Mouse (Mus musculus) heart, embryonic 14.5 days (tissue): ENCODE measurements around the gene Prr19. TPM values are rescaled to one million over a fixed set of nuclear protein-coding genes. Genes with fewer than 3 reads are reported as not detected.
A peak's percentile ranks its signal among the peaks of the same experiment; 100 is the strongest.
"Not testable (repeated sequence)": the region's sequence is repeated elsewhere in the genome, so short reads cannot be mapped to it uniquely, and the experiment has no call there.

Source experiments
- ATAC-seq: fragments of 200-750 bp; cut with Nextera tagmentation; 2 replicates; pipeline ENCODE4 v1.8.0; 2017; ENCODE audit warnings: low read depth, moderate TSS enrichment; ENCODE audit not compliant: insufficient number of reproducible peaks, insufficient read depth, low FRiP score
- H3K27ac ChIP-seq, 2 experiments: fragments of 200-500 bp in 1 of 2; fragments of 300-500 bp in 1 of 2; sonication (generic) in 1 of 2; replicated peaks in 1 of 2; 2 replicates each; pipeline ENCODE4 v1.5.1; 2012 to 2014; ENCODE audit warnings: low read depth in 2 of 2, low read length in 2 of 2, control low read depth in 1 of 2, mild to moderate bottlenecking in 1 of 2, mixed read lengths in 1 of 2; ENCODE audit not compliant: control insufficient read depth in 1 of 2, insufficient read depth in 1 of 2
- H3K27me3 ChIP-seq: fragments of 300-500 bp; sonication (generic); 2 replicates; pipeline ENCODE4 v1.6.1; 2014; ENCODE audit warnings: mild to moderate bottlenecking, low read length, control low read depth; ENCODE audit not compliant: control insufficient read depth, insufficient read depth
- H3K36me3 ChIP-seq: fragments of 300-500 bp; sonication (generic); 2 replicates; pipeline ENCODE4 v1.6.1; 2014; ENCODE audit warnings: mild to moderate bottlenecking, control low read depth, low read length, mixed read lengths; ENCODE audit not compliant: control insufficient read depth, insufficient read depth
- H3K4me1 ChIP-seq, 2 experiments: fragments of 200-500 bp in 1 of 2; fragments of 300-500 bp in 1 of 2; sonication (generic) in 1 of 2; 2 replicates each; pipeline ENCODE4 v1.6.1; 2012 to 2014; ENCODE audit warnings: low read length in 2 of 2, control low read depth in 1 of 2, mixed read lengths in 1 of 2; ENCODE audit not compliant: control insufficient read depth in 2 of 2, insufficient read depth in 2 of 2
- H3K4me2 ChIP-seq: fragments of 300-500 bp; sonication (generic); 2 replicates; pipeline ENCODE4 v1.6.1; 2014; ENCODE audit warnings: mild to moderate bottlenecking, low read length
- H3K4me3 ChIP-seq, 2 experiments: fragments of 200-500 bp in 1 of 2; fragments of 300-500 bp in 1 of 2; sonication (generic) in 1 of 2; 2 replicates each; pipeline ENCODE4 v1.5.1; 2012 to 2014; ENCODE audit warnings: low read length in 2 of 2, mild to moderate bottlenecking in 2 of 2, control low read depth in 1 of 2, low read depth in 1 of 2, moderate library complexity in 1 of 2; ENCODE audit not compliant: control insufficient read depth in 1 of 2, insufficient read depth in 1 of 2
- H3K9ac ChIP-seq: fragments of 300-500 bp; sonication (generic); 2 replicates; pipeline ENCODE4 v1.6.1; 2014; ENCODE audit warnings: mild to moderate bottlenecking, low read length
- H3K9me3 ChIP-seq: fragments of 300-500 bp; sonication (generic); 2 replicates; pipeline ENCODE4 v1.6.1; 2016; ENCODE audit warnings: low read length, control low read depth; ENCODE audit not compliant: control insufficient read depth
- WGBS: fragments of 180-500 bp; shearing (Covaris S2); extraction: QIAGEN DNeasy Blood & Tissue Kit; methylation state at CpG from one replicate; pipeline ENCODE4 v1.1.7; 2014; 5-methylcytosine and 5-hydroxymethylcytosine counted together
- polyA plus RNA-seq: library from polyadenylated mRNA; unstranded; fragments of >200 nt; fragmentation: Nextera tagmentation; extraction: Ambion mirVana; gene quantifications from 2 replicates; pipeline ENCODE4 v1.2.1, GENCODE M21; 2014

Prr19 gene
- polyA plus RNA-seq, 1 experiment from 2014 or later, result not detected

DNA sequence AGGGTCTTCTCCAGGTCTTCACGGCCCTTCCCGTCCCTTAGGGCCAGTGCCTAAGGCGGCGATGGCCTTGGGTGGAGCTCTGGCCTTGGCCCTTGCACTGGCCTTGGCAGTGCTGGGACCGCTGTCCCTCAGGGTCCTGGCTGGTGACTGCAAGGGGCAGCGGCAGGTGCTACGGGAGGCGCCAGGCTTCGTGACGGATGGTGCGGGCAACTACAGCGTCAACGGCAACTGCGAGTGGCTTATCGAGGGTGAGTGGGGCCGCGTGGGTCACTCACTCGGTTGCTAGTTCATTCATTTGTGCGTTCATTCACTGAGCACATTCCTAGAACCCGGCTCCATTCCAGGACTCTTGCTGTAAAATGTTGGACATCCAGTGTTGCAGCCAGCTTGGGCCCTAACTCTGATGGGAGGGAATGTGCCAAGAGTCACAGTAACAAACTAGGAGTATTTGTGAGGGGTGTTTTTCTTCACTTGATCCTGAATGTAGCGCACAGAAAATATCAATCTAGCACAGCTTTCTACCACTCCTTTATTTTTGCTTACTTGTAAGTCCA is 16.3 kb downstream of the Prr19 start:
- 14% methylated on average over 21 of the region's 21 CpGs for WGBS
- peak overlapping the region; percentile 85 for H3K9ac ChIP-seq
- peak overlapping the region; percentile 66 to 72 for H3K4me3 ChIP-seq
- peak overlapping the region; percentile 56 to 57 for H3K27ac ChIP-seq
- ATAC-seq, result no peak
- peaks cover 32% of the 10 kb centered on the region for H3K27me3 ChIP-seq
- H3K9me3 ChIP-seq, result no peaks in the 10 kb centered on the region
- peak overlapping the region; percentile 94 for H3K4me2 ChIP-seq
- H3K36me3 ChIP-seq, result no peaks in the 10 kb centered on the region
- H3K4me1 ChIP-seq, result peaks cover 17 to 34% of the 10 kb centered on the region in 2 experiments

- Histone ChIP-seq H3K27me3 (no peaks in the 10 kb centered on the region), H3K4me3 (no peak overlapping the region; a peak in 1 of 4 replicates), H3K36me3 (no peaks in the 10 kb centered on the region), H3K9me3 (no peaks in the 10 kb centered on the region), H3K4me2 (peak overlapping the region; percentile 51), H3K4me1 (peaks cover 12 to 17% of the 10 kb centered on the region in 2 experiments; a peak in 3 of 4 replicates), H3K9ac (peak overlapping the region; percentile 54), H3K27ac (peak overlapping the region; percentile 71)
- peak; percentile 28; the same call in 1 of the 2 replicates for ATAC-seq
- 5% methylated on average over 6 of the region's 6 CpGs for WGBS
These were observed 20.9 kb downstream of the Prr19 start for GRCm38 (mm10) chr7:25322058-25322484.

DNA sequence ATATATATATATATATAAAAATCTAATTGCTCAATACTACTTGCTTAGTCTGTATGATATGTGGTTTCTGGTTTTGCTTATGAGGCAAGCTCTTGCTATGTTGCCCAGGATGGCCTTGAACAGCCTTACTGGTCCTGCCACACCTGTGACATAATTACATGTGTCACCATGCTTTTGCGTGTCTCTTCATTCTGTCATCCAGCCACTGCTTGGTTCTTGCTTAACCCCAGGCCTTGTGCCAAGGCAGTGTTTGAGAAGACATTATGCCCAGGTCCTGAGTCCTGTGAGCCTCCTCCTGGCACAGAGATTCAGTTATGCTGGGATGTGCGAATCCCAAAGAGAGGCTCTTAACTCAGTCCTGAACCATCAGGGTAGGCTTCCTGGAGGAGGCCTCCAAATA is 22.0 kb downstream of the Prr19 start:
- Histone ChIP-seq H3K27me3 (no peaks in the 10 kb centered on the region), H3K4me3 (no peak overlapping the region), H3K4me2 (no peak overlapping the region), H3K4me1 (peaks cover 8 to 11% of the 10 kb centered on the region in 2 experiments; a peak in 3 of 4 replicates), H3K9me3 (no peaks in the 10 kb centered on the region), H3K27ac (no peak overlapping the region), H3K9ac (no peak overlapping the region), H3K36me3 (peaks cover 6% of the 10 kb centered on the region; the same call in 1 of the 2 replicates)
- ATAC-seq, result no peak
- 95% methylated on average over 2 of the region's 2 CpGs for WGBS

DNA sequence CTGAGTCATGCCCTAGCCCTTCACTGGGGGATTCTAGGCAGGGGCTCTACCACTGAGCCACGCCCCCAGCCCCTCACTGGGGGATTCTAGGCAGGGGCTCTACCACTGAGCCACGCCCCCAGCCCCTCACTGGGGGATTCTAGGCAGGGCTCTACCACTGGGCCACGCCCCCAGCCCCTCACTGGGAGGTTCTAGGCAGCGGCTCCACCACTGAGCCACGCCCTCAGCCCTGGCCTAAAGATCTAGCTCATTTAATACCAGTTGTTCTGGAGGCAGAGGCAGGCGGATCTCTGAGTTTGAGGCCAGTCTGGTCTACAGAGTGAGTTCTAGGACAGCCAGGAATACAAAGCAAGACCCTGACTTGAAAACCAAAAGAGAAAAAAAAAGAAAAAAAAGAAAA is 24.2 kb downstream of the Prr19 start:
- not testable (repeated sequence) for H3K27ac ChIP-seq, H3K4me3 ChIP-seq, H3K4me2 ChIP-seq, H3K27me3 ChIP-seq, H3K9ac ChIP-seq, ATAC-seq, H3K9me3 ChIP-seq
- 86% methylated on average over 6 of the region's 6 CpGs for WGBS
- peaks cover 22% of the 10 kb centered on the region for H3K36me3 ChIP-seq
- peaks cover 8 to 11% of the 10 kb centered on the region in 2 experiments; a peak in 3 of 4 replicates for H3K4me1 ChIP-seq

GRCm38 (mm10) chr7:25326233-25326632 is 25.0 kb downstream of the Prr19 start:
- Histone ChIP-seq H3K9ac (no peak overlapping the region), H3K36me3 (peaks cover 30% of the 10 kb centered on the region), H3K27me3 (no peaks in the 10 kb centered on the region), H3K4me3 (no peak overlapping the region), H3K4me1 (peaks cover 8 to 11% of the 10 kb centered on the region in 2 experiments; a peak in 3 of 4 replicates), H3K4me2 (no peak overlapping the region), H3K27ac (no peak overlapping the region), H3K9me3 (no peaks in the 10 kb centered on the region)
- no peak; the same call in 1 of the 2 replicates for ATAC-seq
- 81% methylated on average over 8 of the region's 8 CpGs for WGBS

DNA sequence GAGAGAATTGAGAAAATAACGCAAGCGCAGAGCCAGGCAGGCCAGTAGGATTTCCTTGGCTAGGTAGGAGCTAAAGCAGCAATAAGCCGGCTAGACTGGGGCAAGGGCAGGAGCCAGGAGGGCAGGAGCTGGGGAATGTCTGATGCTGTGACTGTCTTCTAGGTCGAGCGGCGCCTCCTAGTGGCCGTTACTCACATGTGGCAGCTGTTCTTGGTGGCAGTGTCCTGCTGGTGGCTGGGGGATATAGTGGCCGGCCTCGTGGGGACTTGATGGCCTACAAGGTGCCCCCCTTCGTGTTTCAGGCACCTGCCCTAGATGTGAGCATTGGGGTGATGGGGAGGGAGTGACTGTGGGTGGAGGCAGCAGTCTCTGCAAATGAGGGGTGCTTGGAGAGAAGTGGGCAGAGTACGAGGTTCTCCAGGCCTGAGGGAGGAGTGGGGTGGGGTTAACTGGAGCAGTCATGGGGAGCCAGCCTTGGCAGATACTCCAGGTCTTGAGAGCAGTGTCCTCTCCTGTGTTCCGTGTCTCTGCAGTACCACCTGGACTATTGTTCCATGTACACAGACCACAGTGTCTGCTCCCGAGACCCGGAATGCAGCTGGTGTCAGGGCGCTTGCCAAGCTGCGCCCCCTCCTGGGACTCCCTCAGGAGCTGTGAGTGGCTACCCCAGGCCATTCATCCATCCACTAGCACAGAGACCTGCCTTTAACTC is 32.5 kb downstream of the Prr19 start:
- H3K9ac ChIP-seq, result no peak overlapping the region
- H3K4me3 ChIP-seq, result no peak overlapping the region
- H3K36me3 ChIP-seq, result peaks cover 50% of the 10 kb centered on the region
- peak; percentile 45; the same call in 1 of the 2 replicates for ATAC-seq
- no peaks in the 10 kb centered on the region for H3K9me3 ChIP-seq
- H3K4me2 ChIP-seq, result no peak overlapping the region
- H3K4me1 ChIP-seq, result no peaks in the 10 kb centered on the region
- no peak overlapping the region for H3K27ac ChIP-seq
- H3K27me3 ChIP-seq, result no peaks in the 10 kb centered on the region
- WGBS, result 44% methylated on average over 16 of the region's 16 CpGs

DNA sequence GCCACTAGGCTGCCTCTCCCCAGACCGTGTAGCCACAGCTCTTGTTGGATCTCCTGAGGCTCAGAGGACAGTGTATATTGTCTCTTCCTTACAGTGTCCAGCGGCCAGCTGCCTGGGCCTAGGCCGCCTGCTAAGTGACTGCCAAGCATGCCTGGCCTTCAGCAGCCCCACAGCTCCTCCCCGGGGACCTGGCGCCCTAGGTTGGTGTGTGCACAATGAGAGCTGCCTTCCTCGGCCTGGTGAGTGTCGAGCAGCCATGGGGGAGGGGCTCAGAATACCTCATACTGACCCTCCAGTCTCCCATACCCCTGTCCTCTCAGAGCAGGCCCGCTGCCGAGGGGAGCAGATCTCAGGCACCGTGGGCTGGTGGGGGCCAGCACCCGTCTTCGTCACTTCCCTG is 33.3 kb downstream of the Prr19 start:
- peaks cover 49% of the 10 kb centered on the region for H3K36me3 ChIP-seq
- H3K9me3 ChIP-seq, result no peaks in the 10 kb centered on the region
- no peaks in the 10 kb centered on the region for H3K4me1 ChIP-seq
- no peak overlapping the region for H3K9ac ChIP-seq
- ATAC-seq, result no peak
- WGBS, result 71% methylated on average over 12 of the region's 12 CpGs
- no peak overlapping the region for H3K4me3 ChIP-seq
- H3K4me2 ChIP-seq, result no peak overlapping the region
- no peaks in the 10 kb centered on the region for H3K27me3 ChIP-seq
- H3K27ac ChIP-seq, result no peak overlapping the region
